Mouse (Mus musculus): Measurements from ENCODE around the gene Peli1.

Peli1 gene

GRCm38 (mm10) chr11:21093081-21093815, 2.2 kb downstream of the Peli1 start:
- DNase-seq (ENCODE audit: low spot score) = no peak

- DNase-seq (ENCODE audit: low spot score) = no peak
These were observed 5.5 kb downstream of the Peli1 start for GRCm38 (mm10) chr11:21096590-21096989.

DNA sequence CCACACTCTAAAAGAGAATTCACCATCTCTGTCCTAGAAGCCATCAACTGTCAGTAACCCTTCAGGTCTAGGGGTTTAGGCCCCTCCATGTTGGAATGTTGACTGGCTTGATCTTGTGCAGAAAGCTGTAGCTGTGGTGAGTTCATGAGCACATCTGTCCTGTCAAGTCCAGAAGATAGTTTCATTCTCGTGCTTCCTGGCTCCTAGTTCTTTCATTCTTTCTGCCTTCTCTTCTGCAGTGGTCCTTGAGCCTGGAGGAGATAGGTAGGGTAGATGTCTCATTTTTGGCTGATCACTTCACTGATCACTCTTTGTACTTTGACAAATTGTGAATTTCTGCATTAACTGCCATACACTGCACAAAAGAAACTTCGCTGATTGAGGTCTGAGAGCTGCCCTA, 7.4 kb downstream of the Peli1 start:
- no peak for DNase-seq (ENCODE audit: low spot score)

- no peak for DNase-seq (ENCODE audit: low spot score)
These were observed 9.6 kb downstream of the Peli1 start for GRCm38 (mm10) chr11:21100704-21101103.

DNA sequence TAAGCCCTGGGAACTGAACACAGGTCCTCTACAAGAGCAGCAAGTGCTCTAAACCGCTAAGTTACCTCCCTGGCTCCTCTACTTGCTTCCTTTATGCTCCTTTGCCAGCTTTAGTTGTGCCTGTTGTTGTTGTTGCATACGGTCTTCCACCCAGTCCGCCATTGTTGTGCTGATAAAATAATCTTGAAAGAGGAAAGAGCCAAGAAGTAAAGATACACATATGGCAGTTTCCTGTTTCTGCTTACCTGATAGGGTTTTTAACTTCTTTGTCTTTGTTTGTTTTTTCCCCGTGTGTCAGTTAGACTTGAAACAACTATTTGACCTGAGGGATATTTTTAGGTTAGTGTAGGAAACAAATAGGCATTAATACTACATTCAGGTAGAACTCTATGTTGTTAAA, 10.2 kb downstream of the Peli1 start:
- DNase-seq (ENCODE audit: low spot score) = no peak

GRCm38 (mm10) chr11:21102273-21103005, 11.3 kb downstream of the Peli1 start:
- no peak for DNase-seq (ENCODE audit: low spot score)

GRCm38 (mm10) chr11:21103186-21103585, 12.1 kb downstream of the Peli1 start:
- DNase-seq (ENCODE audit: low spot score) = no peak

GRCm38 (mm10) chr11:21105393-21105792, 14.3 kb downstream of the Peli1 start:
- no peak for DNase-seq (ENCODE audit: low spot score)

- DNase-seq (ENCODE audit: low spot score) = no peak
These were observed 16.0 kb downstream of the Peli1 start for GRCm38 (mm10) chr11:21107120-21107519.

- DNase-seq (ENCODE audit: low spot score) = no peak
These were observed 18.2 kb downstream of the Peli1 start for GRCm38 (mm10) chr11:21109279-21109678.

GRCm38 (mm10) chr11:21114516-21114915, 23.4 kb downstream of the Peli1 start:
- no peak for DNase-seq (ENCODE audit: low spot score)

DNA sequence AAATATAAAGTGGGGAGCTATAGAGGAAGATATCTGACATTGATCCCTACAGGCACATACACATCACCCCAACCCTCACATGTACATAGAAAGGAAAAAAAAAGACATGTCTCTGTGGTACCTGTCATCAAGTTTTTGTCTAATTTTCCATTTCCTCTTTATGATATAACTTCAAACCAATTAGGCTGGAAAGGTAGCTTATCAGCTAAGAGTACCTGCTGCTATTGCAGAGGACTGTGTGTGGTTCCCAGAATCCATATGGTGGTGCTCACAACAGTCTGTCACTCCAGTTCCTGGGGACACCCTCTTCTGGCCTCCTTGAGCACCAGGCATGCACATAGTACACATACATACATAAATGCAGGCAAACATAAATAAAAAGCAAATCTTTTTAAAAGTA, 24.7 kb downstream of the Peli1 start:
- no peak for DNase-seq (ENCODE audit: low spot score)

GRCm38 (mm10) chr11:21116623-21117295, 25.7 kb downstream of the Peli1 start:
- DNase-seq (ENCODE audit: low spot score) = no peak

- no peak for DNase-seq (ENCODE audit: low spot score)
These were observed 30.6 kb downstream of the Peli1 start for GRCm38 (mm10) chr11:21121737-21122136.

DNA sequence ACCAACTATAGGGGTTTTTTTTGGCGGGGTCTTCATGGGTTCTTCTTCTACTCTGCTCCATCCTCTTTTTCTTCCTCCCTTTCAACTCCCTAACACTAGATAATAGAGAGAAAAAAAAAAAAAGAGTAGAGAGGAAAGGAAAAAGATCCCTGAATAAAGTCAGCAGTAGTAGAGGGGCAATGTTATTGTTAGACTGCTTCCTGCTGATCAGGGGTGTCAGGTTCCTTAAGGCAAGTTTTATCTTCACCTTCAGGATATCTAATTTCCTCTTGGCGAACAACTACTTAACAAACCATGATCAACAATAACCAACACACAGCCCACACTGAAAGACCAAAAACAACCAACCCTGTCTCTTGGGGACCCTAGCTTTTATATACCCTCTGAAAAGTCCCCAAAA, 31.3 kb downstream of the Peli1 start:
- DNase-seq (ENCODE audit: low spot score) = no peak

- DNase-seq (ENCODE audit: low spot score) = no peak
These were observed 40.6 kb downstream of the Peli1 start for GRCm38 (mm10) chr11:21131692-21132091.

GRCm38 (mm10) chr11:21134875-21135451, 43.9 kb downstream of the Peli1 start:
- DNase-seq (ENCODE audit: low spot score) = no peak

DNA sequence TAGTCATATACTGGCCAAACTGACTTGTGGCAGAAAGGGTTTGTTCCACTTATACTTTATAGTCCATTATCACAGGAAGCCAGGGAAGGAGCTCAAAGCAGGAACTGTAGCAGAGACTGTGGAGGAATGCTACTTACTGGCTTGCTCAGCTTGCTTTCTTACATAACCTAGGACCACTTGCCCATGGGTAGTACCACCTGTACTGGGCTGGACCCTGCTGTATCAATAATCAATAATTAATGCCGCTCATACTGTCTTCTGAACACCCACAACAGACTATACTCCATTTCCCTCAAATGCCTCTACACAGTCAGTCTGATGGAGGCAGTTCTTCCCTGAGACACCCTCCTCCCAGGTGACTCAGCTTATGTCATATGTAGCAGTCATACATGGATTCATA, 48.4 kb downstream of the Peli1 start:
- DNase-seq (ENCODE audit: low spot score) = no peak

DNA sequence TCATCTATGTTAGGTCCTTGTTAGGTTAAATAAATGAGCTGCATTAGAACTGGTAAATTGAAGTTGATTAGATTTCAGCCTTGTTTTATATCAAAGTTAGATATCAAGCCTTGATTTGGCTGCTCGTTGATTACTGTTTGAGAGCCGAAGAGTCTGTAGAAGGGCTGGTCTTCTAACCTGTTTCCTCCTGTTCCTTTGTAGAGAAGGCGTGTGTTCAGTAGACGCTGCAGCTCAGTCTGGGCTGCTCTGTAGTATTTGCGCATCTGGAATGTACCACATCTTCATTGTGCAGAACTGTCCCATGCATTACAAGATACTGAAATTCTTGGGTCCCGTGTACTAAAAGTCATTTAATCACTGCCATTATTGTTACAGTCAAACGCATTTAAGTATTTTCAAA, 50.2 kb downstream of the Peli1 start:
- DNase-seq (ENCODE audit: low spot score) = no peak

DNA sequence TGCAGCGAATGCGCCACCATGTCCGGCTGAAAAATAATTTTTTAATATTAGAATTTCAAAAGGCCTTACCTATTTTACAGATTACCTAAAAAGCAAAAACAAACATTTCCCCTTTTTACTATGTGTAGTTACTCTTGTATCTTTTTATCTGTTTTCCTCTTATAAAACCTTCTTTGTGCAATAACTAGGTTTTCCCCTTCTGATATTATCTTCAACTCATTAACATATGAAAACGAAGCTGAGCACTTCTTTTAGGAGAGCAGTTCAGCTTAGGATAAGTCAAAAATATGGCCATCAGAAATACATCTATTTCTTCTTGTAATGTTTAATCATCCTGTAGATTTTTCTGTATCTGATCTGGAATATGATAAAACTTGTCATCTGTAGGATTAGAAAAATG, 50.7 kb downstream of the Peli1 start:
- DNase-seq (ENCODE audit: low spot score) = no peak

DNA sequence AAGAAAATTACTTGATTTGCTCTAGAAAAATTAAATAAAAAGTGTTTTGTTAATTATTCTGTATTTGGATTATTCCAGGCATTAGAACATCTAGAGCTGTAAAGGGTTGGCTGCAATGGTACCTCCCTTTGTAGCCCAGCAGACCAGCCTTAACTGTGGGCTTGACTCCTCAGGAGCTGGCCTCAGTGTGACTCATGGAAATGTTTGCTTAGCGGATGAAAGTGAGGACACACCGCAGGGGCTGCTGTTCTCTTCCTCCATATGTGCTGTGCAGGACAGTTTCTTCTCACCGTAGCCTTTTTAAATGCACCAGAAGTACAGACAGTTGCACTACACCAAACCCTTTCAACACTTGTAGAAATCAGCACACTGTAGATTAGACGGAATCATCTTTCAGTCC, 58.4 kb downstream of the Peli1 start:
- no peak for DNase-seq (ENCODE audit: low spot score)

GRCm38 (mm10) chr11:21150316-21150715, 59.2 kb downstream of the Peli1 start:
- no peak for DNase-seq (ENCODE audit: low spot score)

DNA sequence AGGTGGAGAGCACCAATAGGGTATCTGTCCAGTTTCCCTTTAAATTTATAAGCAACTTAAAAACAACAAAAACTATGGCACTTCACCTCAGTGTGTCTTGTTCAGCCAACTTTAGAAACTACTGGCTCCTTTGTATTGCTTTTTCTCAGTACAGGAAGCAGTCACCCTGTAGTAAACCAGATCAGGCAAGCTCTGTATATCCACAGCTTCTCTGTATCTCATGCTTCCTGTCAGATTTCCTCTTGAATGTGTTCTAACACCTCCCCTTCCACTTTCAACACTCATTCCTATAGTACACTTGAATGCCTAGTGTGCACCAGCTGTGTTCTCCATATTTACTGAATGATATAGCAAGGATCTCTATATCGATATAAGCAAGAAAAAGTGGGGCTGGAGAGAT, 60.6 kb downstream of the Peli1 start:
- no peak for DNase-seq (ENCODE audit: low spot score)

Data from layer of hippocampus, adult 11-12 months (tissue).